Mouse (Mus musculus): ENCODE data around the gene Akr1cl.
"Not testable (repeated sequence)": the region's sequence is repeated elsewhere in the genome, so short reads cannot be mapped to it uniquely, and the experiment has no call there.

Akr1cl gene

DNA sequence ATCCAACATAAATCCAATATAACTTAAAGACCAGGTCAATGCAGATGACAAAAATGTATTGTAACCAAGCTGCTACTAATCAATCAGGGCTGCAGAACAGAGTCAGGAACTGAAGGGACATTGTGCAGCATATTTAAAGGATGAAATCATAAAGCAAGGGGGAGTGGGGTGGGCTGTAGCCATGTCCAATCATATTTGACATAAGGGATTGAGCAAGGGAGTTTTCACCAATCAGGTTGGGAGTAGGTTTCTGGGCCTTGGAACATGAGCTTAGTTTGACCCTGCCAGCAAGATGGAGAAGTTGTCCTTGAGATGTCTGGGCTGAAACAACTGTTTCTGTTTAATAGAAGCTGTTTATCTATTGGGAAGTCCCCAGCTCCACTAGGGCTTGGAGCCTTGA is at the start of gene Akr1cl:
Akr1cl (minus strand) TSS at position 119 of the 400 bp plus-strand sequence.
- no peak for DNase-seq

DNA sequence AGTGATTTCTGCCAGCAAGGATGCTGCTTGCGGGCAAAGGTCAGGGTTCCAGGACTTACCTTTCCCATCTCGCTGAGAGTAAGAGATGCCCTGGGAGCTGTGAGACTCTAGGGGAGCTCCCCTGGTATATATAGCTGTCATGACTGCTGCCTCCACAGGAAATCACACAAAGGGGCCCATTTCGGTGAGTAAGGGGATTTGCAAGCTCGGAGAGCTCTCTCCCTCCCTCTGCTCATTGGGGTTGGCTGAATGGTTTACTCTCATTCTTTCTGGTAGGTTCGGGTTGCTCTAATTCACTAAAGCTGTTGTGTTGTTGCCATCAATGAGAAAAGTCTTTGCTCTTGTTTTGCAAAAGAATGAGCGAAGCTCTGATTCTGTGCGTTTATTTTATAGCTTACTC is 49.6 kb upstream of the Akr1cl start, which contains the start of gene Crygb:
Crygb (minus strand) TSS at position 101 of the 400 bp plus-strand sequence.
- no peak for DNase-seq

DNA sequence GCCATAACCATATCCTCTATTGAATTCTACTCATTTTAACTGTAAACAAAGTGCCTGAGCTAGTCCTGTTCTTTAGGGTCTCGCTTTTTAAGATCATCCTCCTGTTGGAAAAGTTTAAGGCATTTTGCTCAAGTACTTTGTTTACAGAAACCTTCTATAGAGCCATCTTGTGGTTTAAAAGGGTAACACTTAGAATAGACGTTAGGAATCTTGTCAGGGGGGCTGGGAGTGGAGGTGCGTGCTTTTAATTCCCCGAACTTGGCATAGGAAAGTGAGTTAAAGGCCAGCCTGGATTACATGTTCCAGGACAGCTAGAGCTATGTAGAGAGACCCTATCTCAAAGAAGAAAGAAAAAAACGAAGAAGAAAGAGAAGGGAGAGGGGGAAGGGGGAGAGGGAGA is 43.0 kb upstream of the Akr1cl start:
- peak; percentile 1 for DNase-seq

DNA sequence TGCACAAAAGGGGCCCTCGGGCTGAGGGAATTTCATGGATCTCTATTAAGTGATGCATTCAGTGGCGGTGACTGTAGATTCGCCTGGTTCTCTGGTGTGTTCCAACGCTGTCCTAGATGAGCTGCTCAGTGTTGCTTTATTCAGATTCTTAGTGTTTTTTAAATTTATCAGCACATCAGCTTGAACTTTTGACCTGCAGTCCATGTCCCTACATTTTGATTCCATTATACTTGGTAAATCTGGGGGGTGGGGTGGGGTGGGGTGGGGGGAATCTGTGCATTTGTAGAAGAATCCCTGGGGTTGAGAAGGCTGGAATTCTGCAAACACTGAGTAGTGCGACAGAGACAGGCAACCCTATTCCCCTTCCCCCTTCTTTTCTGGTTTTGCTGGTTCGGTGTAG is 41.0 kb upstream of the Akr1cl start, which contains the start of gene Crygc:
Crygc (minus strand) TSS at position 101 of the 400 bp plus-strand sequence.
- DNase-seq, result no peak

DNA sequence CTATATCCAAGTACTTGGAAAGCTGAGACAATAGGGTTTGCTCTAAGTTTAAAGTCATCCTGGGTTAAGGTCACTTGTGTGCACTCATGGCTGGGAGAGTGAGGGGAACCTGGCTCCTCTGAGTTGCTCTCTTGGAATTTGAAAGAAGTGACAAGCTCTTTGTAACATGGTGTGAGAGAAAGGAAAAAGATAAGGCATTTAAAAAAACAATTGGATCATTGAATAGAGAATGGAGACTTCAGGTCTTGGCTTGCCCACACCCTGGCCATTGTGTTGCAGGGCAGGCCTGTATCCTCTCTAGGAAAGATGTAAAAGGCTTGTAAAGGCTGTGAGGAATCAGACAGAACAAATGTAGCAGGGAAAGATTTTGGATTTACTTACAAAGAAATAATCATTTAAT is 35.3 kb upstream of the Akr1cl start:
- no peak for DNase-seq

DNA sequence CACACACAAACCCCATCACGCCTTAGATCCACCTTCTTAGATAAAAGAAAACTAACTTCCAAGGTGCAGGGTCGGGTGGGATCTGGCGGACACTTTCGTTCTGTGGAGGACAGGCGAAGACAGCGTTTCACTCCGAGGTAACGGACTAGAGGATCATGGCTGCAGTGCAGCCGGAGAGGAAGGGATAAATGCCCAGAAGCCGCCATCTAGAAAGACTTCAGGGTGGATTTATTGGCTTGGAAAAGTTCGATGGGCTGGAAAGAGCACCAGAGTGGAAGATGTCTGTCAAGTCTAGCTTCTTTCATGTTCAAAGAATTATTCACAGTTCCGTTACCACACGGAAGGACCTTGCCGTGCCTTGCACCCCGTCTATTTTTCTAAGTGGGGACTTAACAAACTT is 31.6 kb upstream of the Akr1cl start:
- no peak for DNase-seq

DNA sequence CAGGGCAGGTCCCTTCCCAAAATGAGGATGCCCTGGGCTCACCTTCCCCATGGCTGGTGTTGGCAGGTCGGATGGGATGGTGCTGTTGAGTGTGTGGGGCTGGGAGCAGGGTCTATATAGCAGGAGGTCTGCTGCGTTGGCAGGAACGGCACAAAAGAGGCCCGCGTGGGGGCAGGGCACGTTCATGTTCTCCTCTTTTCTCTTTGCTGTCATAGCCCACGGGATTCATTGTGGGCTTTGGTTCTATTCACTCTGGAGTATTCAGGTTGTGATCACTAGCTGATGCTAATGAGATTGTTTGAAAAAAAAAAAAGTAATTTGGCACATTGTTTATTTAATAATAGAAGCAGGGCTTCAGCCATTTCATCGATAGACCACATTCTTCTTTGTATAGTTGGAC is 30.8 kb upstream of the Akr1cl start, which contains the start of gene Crygd:
Crygd (minus strand) TSS at position 101 of the 400 bp plus-strand sequence.
- DNase-seq, result no peak

- DNase-seq, result no peak
These were observed 19.6 kb upstream of the Akr1cl start for GRCm38 (mm10) chr1:65052140-65052539.

DNA sequence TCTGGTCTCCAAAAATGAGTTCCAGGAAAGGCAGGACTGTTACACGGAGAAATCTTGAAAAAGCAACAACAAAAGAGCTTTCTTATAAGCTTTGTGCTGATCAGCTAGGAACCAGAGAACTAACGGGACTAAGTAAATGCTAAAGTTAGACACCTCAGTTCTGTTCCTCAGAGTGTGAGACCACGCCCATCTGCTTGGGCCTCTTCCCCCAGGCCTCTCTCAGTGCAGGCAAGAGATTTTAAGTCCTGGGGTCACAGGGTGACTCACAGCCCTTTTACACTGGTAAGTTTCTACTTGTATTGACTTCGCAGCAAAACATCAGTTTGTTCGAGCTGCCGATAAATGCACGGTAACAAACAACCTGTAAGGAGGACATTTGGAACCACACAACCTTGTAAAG is 19.1 kb upstream of the Akr1cl start:
- no peak for DNase-seq

GRCm38 (mm10) chr1:65050952-65051351 is 18.4 kb upstream of the Akr1cl start, which contains the start of gene Cryge:
Cryge (minus strand) TSS chr1:65051149.
- DNase-seq, result not testable (repeated sequence)

DNA sequence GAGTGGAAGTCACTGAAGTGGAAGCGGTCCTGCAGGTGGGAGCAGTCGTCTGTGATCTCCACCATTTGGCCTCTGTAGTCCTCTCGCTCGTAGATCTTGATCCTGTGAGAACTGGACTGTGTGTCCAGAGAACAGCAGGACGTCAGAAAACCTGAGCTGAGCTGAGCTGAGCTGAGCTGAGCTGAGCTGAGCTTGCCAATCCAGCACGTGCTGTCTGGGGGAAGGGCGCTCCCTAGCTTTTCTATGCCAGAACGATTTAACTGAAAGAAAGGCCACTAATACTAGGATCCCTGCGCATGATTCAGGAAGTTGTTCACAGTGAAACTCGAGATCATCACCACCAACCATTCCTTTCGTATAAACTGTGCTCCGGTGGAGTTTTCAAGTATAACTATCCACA is 16.2 kb upstream of the Akr1cl start:
- DNase-seq, result peak; percentile 4

DNA sequence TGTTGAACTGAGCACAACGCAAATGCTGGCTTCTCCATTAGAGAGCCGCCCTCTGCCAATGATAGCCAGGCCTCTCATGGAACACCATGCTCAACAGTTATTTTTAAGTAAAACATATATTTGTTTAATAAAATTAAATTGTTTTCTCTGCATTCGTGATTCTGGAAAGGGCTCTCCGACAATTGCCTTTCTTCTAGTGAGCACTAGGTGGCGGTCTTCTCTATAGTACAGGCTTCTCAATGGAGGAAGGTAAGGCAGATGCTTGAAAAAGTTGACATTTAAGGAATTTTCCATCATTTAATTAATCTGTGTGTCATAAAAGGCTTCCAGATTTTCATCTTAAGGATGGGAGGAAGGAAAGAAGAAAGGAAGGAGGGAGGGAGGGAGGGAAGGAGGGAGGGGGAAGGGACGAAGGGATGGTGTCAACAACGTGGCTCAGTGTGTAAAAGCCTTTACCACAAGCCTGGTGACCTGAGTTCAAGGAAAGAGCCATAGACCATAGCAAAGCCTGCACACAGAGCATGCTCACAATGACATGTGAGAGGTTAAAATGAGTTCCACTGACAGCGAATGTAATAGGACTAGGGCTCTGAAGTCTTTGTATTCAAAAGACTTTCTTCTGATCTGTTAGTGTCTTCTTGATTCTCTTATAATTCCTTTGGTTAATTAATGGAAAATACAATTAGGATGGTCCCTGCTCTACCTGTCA is 14.0 kb upstream of the Akr1cl start:
- peak; percentile 40 for DNase-seq

GRCm38 (mm10) chr1:65043433-65043832 is 10.9 kb upstream of the Akr1cl start:
- DNase-seq, result no peak

DNA sequence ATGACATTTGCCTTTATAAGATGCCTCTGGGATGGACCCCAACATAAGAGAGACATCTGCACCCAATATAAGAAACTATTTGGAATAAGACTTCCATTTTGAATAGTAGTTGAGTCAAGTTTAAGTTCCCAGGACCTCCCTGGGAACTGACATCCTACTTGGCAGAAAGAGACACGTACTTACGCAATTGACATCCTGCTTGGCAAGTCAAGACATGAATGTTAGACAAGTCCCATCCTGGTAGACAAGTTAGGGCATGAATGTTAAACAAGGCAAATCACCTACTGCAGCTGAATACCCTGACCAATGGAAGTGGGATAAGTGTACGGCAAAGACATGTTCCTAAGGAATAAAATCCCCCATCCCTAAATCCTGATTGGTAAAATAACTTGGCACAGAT is 9.3 kb upstream of the Akr1cl start:
- DNase-seq, result peak; percentile 14

GRCm38 (mm10) chr1:65040806-65041205 is 8.2 kb upstream of the Akr1cl start:
- DNase-seq, result peak; percentile 3

DNA sequence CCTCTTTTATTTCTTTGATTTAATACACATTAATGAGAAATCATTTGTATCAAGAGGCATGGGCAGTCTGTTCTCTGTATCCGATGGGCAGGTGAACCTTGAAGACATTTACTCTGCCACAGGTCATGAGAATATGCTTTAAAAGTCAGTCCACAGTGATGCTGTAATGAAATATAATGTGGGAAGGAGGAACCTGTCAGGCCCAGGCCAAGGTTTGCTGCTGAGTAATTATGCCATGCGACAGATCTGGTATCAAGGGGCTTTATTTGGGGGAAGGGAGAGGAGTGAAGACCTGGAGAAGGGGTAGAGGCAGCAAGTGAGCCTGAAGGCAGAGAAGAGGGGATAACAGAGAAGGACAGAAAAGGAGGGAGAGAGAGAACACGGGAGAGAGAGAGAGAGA is 7.1 kb upstream of the Akr1cl start:
- DNase-seq, result no peak

DNA sequence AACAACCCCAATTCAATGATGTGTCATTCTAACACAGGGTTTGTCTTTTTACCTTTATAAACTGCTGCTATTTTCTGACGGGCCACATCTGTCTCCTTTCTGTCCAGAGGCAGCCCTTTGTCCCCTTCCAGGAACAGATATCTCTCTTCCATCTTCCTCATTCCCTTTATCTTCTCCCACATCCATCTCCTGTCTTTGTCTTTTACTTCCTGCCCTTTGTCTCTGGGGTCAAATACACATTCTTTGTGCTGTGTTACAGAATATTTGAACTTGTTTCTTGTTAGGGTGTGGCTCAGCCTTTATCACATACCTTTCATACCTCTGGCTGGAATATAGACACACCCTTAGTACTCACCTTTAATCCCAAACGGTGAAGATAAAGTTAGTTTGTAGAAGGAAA is 5.0 kb upstream of the Akr1cl start:
- DNase-seq, result no peak

GRCm38 (mm10) chr1:65035513-65035912 is 3.0 kb upstream of the Akr1cl start:
- no peak for DNase-seq

DNA sequence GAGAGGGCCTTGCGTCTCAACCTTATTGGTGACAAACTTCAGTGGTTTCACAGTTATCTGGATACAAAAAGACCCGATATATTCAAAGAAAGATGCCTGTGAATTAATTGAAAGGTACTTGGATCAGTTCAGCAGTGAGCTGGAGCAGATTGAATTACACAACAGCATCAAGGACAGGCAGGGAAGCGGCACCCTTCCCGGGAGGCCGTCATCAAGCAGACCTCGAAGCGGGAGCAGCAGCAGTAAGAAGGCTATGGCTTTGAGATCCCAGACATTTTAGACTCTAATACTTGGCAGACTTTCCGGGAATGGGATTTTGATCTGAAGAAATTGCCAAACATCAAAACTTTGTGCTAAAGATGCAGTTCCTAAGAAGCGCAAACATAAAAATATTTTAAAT is 4.4 kb downstream of the Akr1cl start:
- no peak for DNase-seq

GRCm38 (mm10) chr1:65012726-65013125 is 19.8 kb downstream of the Akr1cl start:
- no peak for DNase-seq

GRCm38 (mm10) chr1:65010153-65010552 is 22.4 kb downstream of the Akr1cl start:
- peak; percentile 82 for DNase-seq

GRCm38 (mm10) chr1:65005575-65005974 is 27.0 kb downstream of the Akr1cl start:
- DNase-seq, result no peak

DNA sequence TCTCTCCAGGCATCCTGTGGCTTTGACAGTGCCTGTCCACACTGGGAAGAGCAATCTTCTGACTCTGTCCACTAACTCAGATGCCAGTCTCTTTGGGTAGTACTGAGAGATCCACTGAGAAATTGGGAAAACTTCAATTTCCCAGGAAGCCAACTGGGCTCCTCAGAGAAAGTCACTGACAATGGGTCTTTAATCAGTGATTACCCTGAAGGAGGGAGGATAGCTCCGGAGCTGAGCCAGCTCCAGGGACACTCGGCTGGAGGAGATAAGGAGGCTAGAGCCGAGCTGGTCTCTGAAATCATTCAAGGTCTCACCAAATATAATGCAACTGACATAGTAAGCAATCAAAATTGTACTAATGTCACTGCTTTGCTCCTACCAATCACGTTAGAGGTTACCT is 28.0 kb downstream of the Akr1cl start:
- no peak for DNase-seq

DNA sequence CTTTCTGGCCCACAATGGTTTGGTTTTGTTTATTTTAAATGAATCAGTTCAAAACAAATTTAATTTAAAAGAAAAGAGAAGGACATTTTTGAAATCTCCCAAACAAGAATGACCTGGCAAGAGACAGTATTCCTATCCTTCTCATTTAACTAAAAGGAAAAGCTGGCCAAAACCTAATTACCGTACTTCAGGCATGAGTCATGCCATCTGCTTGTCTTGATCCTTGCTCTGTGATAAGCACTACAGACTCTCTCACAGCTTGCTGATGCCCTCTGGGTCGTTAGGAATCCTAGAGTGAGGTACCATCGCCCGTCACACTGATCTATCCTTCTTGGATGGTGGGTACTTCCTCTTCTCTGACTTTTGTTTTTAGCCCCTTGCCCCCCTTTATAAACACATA is 39.4 kb downstream of the Akr1cl start:
- DNase-seq, result no peak

DNA sequence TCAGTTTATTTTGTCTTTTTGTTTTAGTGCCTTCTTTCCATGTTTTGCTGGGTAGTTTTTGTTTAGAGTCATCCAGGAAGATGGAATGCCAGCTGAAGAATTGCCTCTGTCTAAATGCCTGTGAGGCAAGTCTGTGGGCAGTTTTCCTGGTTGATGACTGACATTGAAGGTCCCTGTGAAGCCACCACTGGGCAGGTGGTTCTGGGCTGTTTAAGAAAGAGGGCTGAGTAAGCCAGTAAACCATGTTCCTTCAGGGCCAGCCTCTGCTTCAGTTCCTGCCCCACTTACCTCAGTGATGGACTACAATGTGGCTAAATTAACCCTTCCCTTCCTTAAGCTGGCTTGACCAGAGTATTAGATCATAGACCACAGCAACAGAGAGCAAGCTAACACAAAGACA is 44.4 kb downstream of the Akr1cl start:
- no peak for DNase-seq
